Comparison of ENCODE assay signal across 9 mouse cellular contexts in genomic region chr2:165867549-165867948, GRCm38 (mm10). TPM values are rescaled to one million over a fixed set of nuclear protein-coding genes. Genes with fewer than 3 reads are reported as not detected.
DNase-seq lines count a peak whose midpoint lies in the region; ATAC-seq and TF ChIP-seq lines count a peak whose summit lies in the region.
"Had no signal": no experiment of that assay in that cellular context is flagged by ENCODE, and none has a peak within 500 bp of the region (broad histone marks: within the 10 kb centered on the region; RNA-seq: fewer than 3 reads in every experiment).

No protein-coding gene starts in this region.

- no peak overlapping the region for H3K4me3 ChIP-seq in heart, adult 2 months
- no peak overlapping the region for H3K4me3 ChIP-seq in ES-Bruce4 (ENCODE audit: low read depth, low read length)
- no peak overlapping the region for H3K4me3 ChIP-seq in forebrain, embryonic 15.5 days
- no peak overlapping the region for H3K4me3 ChIP-seq in limb, embryonic 15.5 days
- H3K4me3 ChIP-seq: myocyte had no signal

- peaks cover 14% of the 10 kb centered on the region for H3K36me3 ChIP-seq in heart, adult 2 months (ENCODE audit: control insufficient read depth, insufficient read depth, low read length)
- peaks cover 4% of the 10 kb centered on the region; the same call in 1 of the 2 replicates for H3K36me3 ChIP-seq in ES-Bruce4 (ENCODE audit: control insufficient read depth, insufficient read depth, low read length, poor library complexity, severe bottlenecking)
- 0 out of 2 replicates have a peak, but pooled peaks cover 12% of the 10 kb centered on the region for H3K36me3 ChIP-seq in forebrain, embryonic 15.5 days
- peaks cover 11% of the 10 kb centered on the region for H3K36me3 ChIP-seq in limb, embryonic 15.5 days

- peaks cover 28% of the 10 kb centered on the region for H3K4me1 ChIP-seq in heart, adult 2 months (ENCODE audit: control insufficient read depth, insufficient read depth, low read length)
- H3K4me1 ChIP-seq in ES-Bruce4 (ENCODE audit: control insufficient read depth, insufficient read depth, low read length): peaks cover 5% of the 10 kb centered on the region
- peaks cover 53% of the 10 kb centered on the region for H3K4me1 ChIP-seq in forebrain, embryonic 15.5 days
- peaks cover 38% of the 10 kb centered on the region for H3K4me1 ChIP-seq in limb, embryonic 15.5 days

- WGBS in heart, adult 2 months: 90% methylated on average over 9 of the region's 9 CpGs
- WGBS in forebrain, embryonic 15.5 days: 69% methylated on average over 9 of the region's 9 CpGs
- WGBS in limb, embryonic 15.5 days: 83% methylated on average over 9 of the region's 9 CpGs

- ATAC-seq in forebrain, embryonic 15.5 days (replicated peaks): no peak
- no peak for ATAC-seq in limb, embryonic 15.5 days (ENCODE audit: insufficient number of reproducible peaks, low FRiP score, low TSS enrichment, low read depth)
- no peak for ATAC-seq in erythroid progenitor cell, adult 5-6 weeks (replicated peaks; ENCODE audit: low FRiP score, poor library complexity, severe bottlenecking)

- no peak for TF ChIP-seq CTCF in heart, adult 2 months (IDR thresholded peaks at IDR 0.05)
- TF ChIP-seq CTCF in ES-Bruce4 (IDR thresholded peaks at IDR 0.05; ENCODE audit: low read depth, low read length): no peak

- no peak overlapping the region for H3K4me2 ChIP-seq in forebrain, embryonic 15.5 days (replicated peaks)
- H3K4me2 ChIP-seq in limb, embryonic 15.5 days: no peak overlapping the region

- peak overlapping the region; percentile 49 for H3K27ac ChIP-seq in heart, adult 2 months
- H3K27ac ChIP-seq in ES-Bruce4 (ENCODE audit: insufficient read depth, low read length): 0 out of 2 replicates have a peak overlapping the region, but pooled peaks have one; percentile 73
- peak overlapping the region; percentile 86 for H3K27ac ChIP-seq in forebrain, embryonic 15.5 days (replicated peaks)
- H3K27ac ChIP-seq in limb, embryonic 15.5 days: peak overlapping the region; percentile 79

- peaks cover 7% of the 10 kb centered on the region for H3K79me2 ChIP-seq in heart, adult 2 months (replicated peaks; ENCODE audit: control insufficient read depth, insufficient read depth, low read length)

- TF ChIP-seq POLR2A in heart, adult 2 months (IDR thresholded peaks at IDR 0.05; ENCODE audit: insufficient read depth, low read depth, low read length): no peak
- no peak for TF ChIP-seq POLR2A in ES-Bruce4 (IDR thresholded peaks at IDR 0.05; ENCODE audit: insufficient read depth, low read length)

- no peak for TF ChIP-seq EP300 in heart, adult 2 months (IDR thresholded peaks at IDR 0.05; ENCODE audit: insufficient read depth, low read depth, low read length)
- no peak for TF ChIP-seq EP300 in ES-Bruce4 (IDR thresholded peaks at IDR 0.05; ENCODE audit: insufficient read depth, low read depth, low read length)

- intact Hi-C loops in heart, adult 2 months (cut with DNase I): no loop called here
- intact Hi-C loops in heart, postnatal 25 days (cut with DNase I): no loop called here

- no peaks in the 10 kb centered on the region for H3K27me3 ChIP-seq in heart, adult 2 months (ENCODE audit: control insufficient read depth, insufficient read depth, low read length)
- H3K27me3 ChIP-seq in ES-Bruce4 (ENCODE audit: control insufficient read depth, insufficient read depth, low read length, poor library complexity, severe bottlenecking): no peaks in the 10 kb centered on the region
- no peaks in the 10 kb centered on the region for H3K27me3 ChIP-seq in forebrain, embryonic 15.5 days
- H3K27me3 ChIP-seq in limb, embryonic 15.5 days: no peaks in the 10 kb centered on the region

- no peak for DNase-seq in heart, adult 2 months
- no peak for DNase-seq in heart, postnatal 25 days (ENCODE audit: low spot score)
- DNase-seq in urinary bladder, postnatal 25 days (ENCODE audit: low spot score): no peak
- DNase-seq in frontal cortex, postnatal 14 days (ENCODE audit: low spot score in 2 of 2): no peak

- no peaks in the 10 kb centered on the region for H3K9me3 ChIP-seq in ES-Bruce4 (replicated peaks; ENCODE audit: control insufficient read depth, insufficient read depth, low read length, poor library complexity, severe bottlenecking)
- no peaks in the 10 kb centered on the region for H3K9me3 ChIP-seq in forebrain, embryonic 15.5 days
- no peaks in the 10 kb centered on the region for H3K9me3 ChIP-seq in limb, embryonic 15.5 days

- H3K9ac ChIP-seq in heart, adult 2 months (ENCODE audit: low read depth, low read length): no peak overlapping the region
- H3K9ac ChIP-seq in ES-Bruce4 (ENCODE audit: low read depth, poor library complexity, severe bottlenecking): no peak overlapping the region
- no peak overlapping the region for H3K9ac ChIP-seq in forebrain, embryonic 15.5 days (replicated peaks)
- no peak overlapping the region for H3K9ac ChIP-seq in limb, embryonic 15.5 days

RNA-seq across cellular contexts. Expression of gene Zmynd8, which starts 31.3 kb away (rescaled TPM):
- total RNA-seq in heart, adult 2 months (2021): 10 to 100 TPM; 44.4 to 47.2 TPM
- 20.4 and 31.2 TPM in 2 replicates for polyA plus RNA-seq in heart, adult 2 months (2012; rRNA removed)
- 10 to 100 TPM; 44.5 to 48.7 TPM for total RNA-seq in heart, postnatal 25 days (2021)
- 231 and 237 TPM in 2 replicates for polyA plus RNA-seq in ES-Bruce4 (2011; ENCODE audit: insufficient read depth, insufficient read length, low read depth, missing spikeins)
- polyA plus RNA-seq in forebrain, embryonic 15.5 days (2015; fragmentation: Nextera tagmentation; extraction: Ambion mirVana): 81.0 and 85.9 TPM in 2 replicates
- 40.4 and 52.2 TPM in 2 replicates for polyA plus RNA-seq in limb, embryonic 15.5 days (2015; fragmentation: Nextera tagmentation; extraction: Ambion mirVana)
- 55.3 and 129 TPM in 2 replicates for total RNA-seq in erythroid progenitor cell, adult 5-6 weeks (2015; ENCODE audit: low replicate concordance)
- 59.5 and 85.9 TPM in 2 replicates for total RNA-seq in erythroid progenitor cell, adult 5-6 weeks (2017; ENCODE audit: low replicate concordance)
